Mouse (Mus musculus) layer of hippocampus, postnatal 10 days (tissue): ENCODE measurements around the gene 9130213A22Rik. TPM values are rescaled to one million over a fixed set of nuclear protein-coding genes. Genes with fewer than 3 reads are reported as not detected.

Source experiments
- DNase-seq, 2 experiments: peaks; one replicate each; pipeline ENCODE4 v3.0.0; 2021; ENCODE audit warnings: low spot score in 2 of 2
- total RNA-seq, 2 experiments: library from RNA; stranded (reverse); gene quantifications; 2 replicates each; pipeline ENCODE4 v1.2.3; 2021

The 9130213A22Rik gene
- total RNA-seq, 2 experiments from 2014 or later, result 0.59 to 0.89 TPM

DNA sequence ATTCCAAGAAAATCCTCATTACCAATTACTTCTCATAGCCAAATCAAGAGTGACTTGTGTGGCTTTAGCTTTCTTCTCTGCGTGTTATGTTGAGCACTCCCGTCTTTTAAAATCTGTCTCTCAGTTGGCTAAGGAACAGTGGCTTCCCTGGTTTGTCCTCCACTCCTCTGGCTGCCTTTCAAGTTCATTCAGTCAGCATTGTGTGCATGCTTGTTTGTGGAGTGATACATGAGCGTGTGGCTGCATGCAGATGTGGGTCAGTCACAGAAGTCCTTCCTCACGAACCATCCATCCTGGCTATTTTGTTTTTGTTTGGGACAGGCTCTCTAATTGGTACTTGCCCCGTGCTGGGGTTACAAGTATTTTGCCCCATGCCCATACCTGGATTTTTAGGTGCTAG lies 45.8 kb downstream of the 9130213A22Rik start:
- no peak for DNase-seq

DNA sequence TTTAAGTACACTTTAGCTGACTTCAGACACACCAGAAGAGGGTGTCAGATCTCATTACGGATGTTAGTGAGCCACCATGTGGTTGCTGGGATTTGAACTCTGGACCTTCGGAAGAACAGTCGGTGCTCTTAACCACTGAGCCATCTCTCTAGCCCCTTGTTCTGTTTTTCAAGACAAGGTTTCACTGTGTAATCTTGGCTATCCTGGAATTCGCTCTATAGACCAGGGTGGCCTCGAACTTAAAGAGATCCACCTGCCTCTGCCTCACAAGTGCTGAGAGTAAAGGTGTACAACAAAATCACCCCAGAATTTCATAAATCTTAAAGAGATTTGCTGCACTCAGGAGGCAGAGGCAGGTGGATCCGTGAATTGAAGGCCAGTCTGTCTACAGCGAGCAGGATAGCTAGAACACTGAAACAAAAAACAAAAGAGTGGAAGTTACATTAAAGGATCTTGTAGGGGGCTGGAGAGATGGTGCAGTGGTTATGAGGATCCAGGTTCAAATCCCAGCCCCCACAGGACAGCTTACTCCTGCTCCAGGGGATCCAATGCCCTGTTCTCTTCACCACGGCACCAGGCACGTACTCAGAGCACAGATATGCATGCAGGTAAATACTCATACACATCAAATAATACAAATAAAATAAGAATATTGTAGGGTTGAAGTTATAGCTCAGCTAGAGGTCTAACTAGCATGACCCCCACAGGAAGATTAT lies 46.5 kb downstream of the 9130213A22Rik start:
- DNase-seq, result no peak

DNA sequence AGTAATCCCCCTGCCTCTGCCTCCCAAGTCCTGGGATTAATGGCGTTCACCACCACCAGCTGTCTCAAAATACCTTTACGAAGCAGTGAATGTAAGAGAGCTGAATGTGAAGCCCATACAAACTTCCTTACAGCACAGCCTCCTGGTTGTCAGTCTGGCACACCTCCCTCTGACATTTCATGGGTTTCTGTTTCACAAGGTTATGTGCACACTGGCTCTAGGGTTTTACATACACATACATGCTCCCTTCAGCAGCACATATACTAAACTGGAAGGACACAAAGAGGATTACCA lies 47.7 kb downstream of the 9130213A22Rik start:
- DNase-seq, result no peak

DNA sequence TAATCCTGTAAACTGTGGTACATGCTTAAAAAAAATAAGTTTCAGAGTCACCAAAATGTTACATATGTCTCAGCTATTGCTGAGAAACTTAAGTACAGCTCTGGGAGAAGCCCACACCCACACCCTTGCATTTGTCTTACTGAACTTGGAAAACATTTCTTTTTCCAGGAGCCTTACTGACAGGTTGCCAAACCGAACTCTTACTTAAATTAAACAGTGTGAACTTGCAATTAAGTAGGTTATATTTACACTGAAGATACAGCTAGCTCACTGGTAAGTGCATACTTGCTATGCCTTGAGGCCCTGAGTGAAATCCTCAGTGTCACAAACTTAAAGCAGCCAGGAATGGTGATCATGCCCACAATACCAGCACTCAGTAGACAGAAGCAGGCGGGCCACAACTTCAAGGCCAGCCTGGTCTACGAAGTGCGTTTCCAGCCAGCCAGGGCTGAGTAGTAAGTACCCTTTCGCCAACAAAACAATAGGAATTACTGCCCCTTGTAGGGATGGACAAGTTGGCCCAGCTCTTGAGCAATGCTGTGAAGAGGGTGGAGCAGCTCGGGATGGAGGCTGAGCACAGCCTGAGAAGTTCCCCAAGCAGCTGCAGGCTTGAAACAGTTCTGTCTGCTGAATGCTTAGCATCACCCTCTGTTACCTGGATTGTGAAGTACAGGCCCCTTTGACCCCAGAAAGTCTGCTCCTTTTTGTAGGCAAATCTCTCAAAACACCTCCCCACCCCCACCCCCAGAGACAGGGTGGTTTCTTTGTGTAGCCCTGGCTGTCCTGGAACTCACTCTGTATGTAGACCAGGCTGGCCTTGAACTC lies 48.2 kb downstream of the 9130213A22Rik start:
- no peak for DNase-seq

DNA sequence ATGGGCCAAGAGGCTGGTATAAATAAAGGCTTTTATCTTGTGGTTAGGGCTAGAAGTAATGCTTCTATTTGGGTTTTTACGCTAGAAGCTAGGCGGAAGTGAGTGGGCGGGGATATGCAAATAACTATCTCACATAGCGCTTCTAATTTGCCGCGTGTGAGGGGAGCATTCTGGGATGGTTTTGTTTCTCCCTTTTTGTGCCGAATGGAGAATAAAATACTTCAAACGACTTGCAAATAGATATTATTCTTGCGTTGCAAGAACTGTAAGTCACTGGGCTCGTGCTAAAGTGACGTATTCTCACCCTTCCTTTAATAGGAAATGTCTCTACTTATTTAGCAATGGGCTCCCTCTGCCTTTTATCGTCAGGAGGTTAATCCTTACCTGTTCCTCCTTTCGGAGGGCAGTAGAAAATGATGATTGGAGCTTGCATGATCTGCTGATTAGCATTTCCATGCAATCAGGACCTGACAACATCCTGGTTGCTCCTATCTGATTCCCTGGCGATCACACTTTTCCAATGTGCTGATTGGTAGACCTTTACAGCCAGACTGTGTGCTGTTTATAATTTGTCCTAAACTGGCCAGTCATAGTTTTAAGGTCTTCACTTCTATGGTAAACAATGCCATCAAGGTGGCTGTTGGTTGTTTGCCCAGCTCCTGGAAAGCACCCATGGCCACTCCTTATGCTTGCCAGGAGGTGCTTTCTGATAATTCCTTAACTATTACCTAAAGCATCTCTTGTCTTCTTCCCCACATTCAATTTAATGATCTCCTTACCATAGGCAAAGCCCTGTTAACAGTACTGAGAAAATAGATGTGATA lies 49.1 kb downstream of the 9130213A22Rik start:
- peak; percentile 77 to 83 for DNase-seq

DNA sequence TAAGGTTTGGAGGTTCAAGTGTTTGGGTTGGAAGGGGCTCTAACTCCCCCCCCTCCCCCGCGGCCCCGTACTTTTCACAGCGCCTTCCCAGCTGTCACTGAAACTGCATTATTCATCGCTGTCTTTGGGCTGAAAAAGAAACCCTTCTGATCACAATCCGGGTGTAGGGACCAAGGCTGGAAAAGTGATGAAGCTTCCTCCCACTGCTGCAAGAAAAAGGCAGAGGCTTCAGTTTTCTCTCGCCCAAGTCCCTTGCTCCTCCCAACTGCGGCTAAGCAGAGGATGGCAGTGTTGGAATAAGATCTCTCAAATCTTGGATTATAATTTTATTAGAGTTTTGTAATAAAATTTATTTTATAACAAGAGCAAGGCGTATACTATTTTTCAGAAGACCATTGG lies 49.7 kb downstream of the 9130213A22Rik start:
- DNase-seq, result no peak

DNA sequence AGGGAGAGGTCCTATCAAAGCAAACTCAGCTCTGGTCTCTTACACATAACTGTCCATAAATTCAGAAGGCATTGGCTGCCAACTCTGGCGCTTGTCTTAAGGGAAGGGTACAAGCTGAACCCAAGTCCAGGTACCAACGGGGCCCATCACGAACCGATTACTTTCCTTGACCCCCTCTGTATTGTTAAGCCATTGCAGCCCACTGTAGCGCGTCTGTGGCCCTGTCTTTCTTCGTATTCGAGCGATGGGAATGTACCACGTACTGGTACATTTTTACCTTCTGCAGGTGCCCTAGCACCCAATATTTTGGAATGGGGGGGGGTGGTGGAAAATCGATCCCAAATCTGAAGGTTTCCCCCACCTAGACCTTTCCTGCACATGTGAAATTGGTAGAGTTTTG lies 50.2 kb downstream of the 9130213A22Rik start:
- no peak for DNase-seq

DNA sequence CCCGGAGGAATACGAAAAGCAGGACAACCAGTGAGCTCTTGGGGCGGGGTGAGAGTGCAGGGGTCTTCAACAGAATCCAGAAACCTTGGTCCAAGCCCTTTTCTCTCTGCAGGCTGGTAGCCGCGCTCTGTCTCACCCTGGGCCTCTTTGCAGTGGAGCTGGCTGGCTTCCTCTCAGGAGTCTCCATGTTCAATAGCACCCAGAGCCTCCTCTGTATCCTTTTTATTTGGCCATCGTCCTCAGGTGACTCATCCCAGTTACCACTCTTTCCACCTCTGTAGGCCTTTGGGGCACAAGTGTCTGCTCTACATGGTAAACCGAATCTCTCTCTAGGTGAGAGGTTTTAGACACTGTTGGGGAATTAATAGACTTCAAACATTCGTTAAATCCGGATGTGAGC lies 51.1 kb downstream of the 9130213A22Rik start:
- no peak for DNase-seq

DNA sequence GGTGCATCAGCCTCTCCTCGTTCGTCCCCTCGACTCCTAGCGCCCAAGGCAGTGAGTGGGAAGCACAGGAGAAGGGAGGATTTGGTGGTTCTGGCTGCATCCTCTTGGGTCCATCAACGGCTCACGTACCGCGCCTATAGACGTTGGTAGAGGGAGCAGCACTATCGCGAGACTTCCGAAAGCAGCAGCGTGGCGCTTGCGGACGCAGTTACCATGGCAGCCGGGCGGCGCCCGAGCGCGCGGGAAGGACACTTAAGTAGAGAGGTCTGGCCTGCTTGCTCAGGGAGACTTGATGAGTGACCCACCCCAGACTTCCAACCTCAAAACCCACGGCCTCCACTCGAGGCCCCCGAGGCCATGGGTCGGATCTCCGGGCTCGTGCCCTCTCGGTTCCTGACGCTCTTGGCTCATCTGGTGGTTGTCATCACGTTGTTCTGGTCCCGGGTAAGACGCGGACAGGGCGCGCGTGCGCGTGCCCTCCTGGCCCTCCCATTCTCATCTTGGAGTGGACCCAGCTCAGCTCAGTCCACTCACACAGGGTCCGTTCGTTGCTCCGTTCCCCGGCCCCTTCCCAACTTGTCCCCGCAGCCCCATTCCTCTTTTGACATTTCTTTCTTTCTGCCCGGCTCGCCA lies 51.7 kb downstream of the 9130213A22Rik start, which contains the start of gene Tmem107:
Gene Tmem107, plus strand, starts transcription at position 217 of the 633 bp plus-strand sequence.
- peak; percentile 88 to 92 for DNase-seq

DNA sequence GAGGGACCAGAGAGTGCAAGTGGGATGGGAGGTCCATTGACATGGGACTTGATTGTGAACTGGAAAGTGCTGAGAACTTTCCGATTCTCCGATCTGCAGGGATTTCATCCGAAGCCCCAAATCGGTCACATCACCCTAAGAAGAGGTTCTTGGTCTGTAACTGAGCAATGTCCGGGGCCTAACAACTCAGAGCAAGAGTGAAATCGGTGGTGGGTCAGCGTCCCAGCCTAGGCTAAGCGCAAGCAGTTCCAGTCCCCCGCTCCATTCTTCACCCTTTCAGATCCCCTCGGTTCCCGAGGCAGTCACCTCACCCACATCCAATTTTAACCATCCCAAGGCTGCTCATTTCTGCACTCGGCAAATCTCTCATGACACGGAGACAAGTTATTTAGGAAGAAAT lies 52.3 kb downstream of the 9130213A22Rik start:
- DNase-seq, result no peak

Other genes with a start within 250 kb of the 9130213A22Rik start
- gene Rnf222, start 234.0 kb downstream of the 9130213A22Rik start, total RNA-seq, result not detected
- gene Rpl26, start 221.0 kb downstream of the 9130213A22Rik start, total RNA-seq, result 100 to 1,000 TPM; 734 to 739 TPM
- gene Odf4, start 195.5 kb downstream of the 9130213A22Rik start, total RNA-seq, result under 1 TPM; 0.45 to 0.62 TPM
- 10 to 100 TPM; 12.2 to 17.4 TPM for gene Arhgef15, start 165.1 kb downstream of the 9130213A22Rik start, total RNA-seq
- 1 to 10 TPM; 4.3 to 4.4 TPM for gene Slc25a35, start 154.5 kb downstream of the 9130213A22Rik start, total RNA-seq
- gene Rangrf, start 147.4 kb downstream of the 9130213A22Rik start, total RNA-seq, result 10 to 100 TPM; 16.2 to 20.5 TPM
- gene Pfas, start 114.1 kb downstream of the 9130213A22Rik start, total RNA-seq, result 10 to 100 TPM; 26.2 to 37.5 TPM
- 10 to 100 TPM; 41.1 to 50.7 TPM for gene Ctc1, start 106.7 kb downstream of the 9130213A22Rik start, total RNA-seq
- gene Aurkb, start 76.9 kb downstream of the 9130213A22Rik start, total RNA-seq, result 1 to 10 TPM; 5.3 to 6.0 TPM
- 10 to 100 TPM; 24.2 to 24.9 TPM for gene Borcs6, start 62.9 kb downstream of the 9130213A22Rik start, total RNA-seq
- gene Tmem107, start 51.8 kb downstream of the 9130213A22Rik start, total RNA-seq, result 10 to 100 TPM; 10.4 to 14.0 TPM
- 1,000 to 10,000 TPM in 1 of 2 experiments, 100 to 1,000 TPM in 1; 909 to 1,029 TPM for gene Vamp2, start 34.1 kb downstream of the 9130213A22Rik start, total RNA-seq
- gene Per1, start 27.4 kb downstream of the 9130213A22Rik start, total RNA-seq, result 10 to 100 TPM; 54.4 to 67.2 TPM
- gene Hes7, start 2.2 kb downstream of the 9130213A22Rik start, total RNA-seq, result under 1 TPM; 0.54 to 0.96 TPM
- 1 to 10 TPM; 5.8 to 6.6 TPM for gene Aloxe3, start 3.3 kb upstream of the 9130213A22Rik start, total RNA-seq
- gene Alox12b, start 34.4 kb upstream of the 9130213A22Rik start, total RNA-seq, result under 1 TPM; 0.27 to 0.31 TPM
- gene Alox8, start 75.3 kb upstream of the 9130213A22Rik start, total RNA-seq, result 1 to 10 TPM; 5.2 to 6.9 TPM
- under 1 TPM; 0.60 to 0.94 TPM for gene Gucy2e, start 114.4 kb upstream of the 9130213A22Rik start, total RNA-seq
- 10 to 100 TPM; 16.6 to 18.2 TPM for gene Cntrob, start 201.2 kb upstream of the 9130213A22Rik start, total RNA-seq
- gene Trappc1, start 201.4 kb upstream of the 9130213A22Rik start, total RNA-seq, result 10 to 100 TPM; 74.5 to 83.6 TPM
- gene Kcnab3, start 203.7 kb upstream of the 9130213A22Rik start, total RNA-seq, result 10 to 100 TPM; 12.3 to 14.7 TPM
- gene Rnf227, start 217.9 kb upstream of the 9130213A22Rik start, total RNA-seq, result 10 to 100 TPM; 72.6 to 76.6 TPM
- 100 to 1,000 TPM; 540 to 617 TPM for gene Chd3, start 246.8 kb upstream of the 9130213A22Rik start, total RNA-seq